Mouse (Mus musculus) cerebellum, adult 11-12 months (tissue): ENCODE measurements around the gene Nfkbid.

Source experiments
- DNase-seq: peaks from one replicate; pipeline ENCODE4 v3.0.0; 2022

Nfkbid gene

GRCm38 (mm10) chr7:30421175-30421889 lies at the start of gene Nfkbid:
Gene Nfkbid, plus strand, starts transcription at chr7:30421732.
- peak; percentile 79 for DNase-seq

DNA sequence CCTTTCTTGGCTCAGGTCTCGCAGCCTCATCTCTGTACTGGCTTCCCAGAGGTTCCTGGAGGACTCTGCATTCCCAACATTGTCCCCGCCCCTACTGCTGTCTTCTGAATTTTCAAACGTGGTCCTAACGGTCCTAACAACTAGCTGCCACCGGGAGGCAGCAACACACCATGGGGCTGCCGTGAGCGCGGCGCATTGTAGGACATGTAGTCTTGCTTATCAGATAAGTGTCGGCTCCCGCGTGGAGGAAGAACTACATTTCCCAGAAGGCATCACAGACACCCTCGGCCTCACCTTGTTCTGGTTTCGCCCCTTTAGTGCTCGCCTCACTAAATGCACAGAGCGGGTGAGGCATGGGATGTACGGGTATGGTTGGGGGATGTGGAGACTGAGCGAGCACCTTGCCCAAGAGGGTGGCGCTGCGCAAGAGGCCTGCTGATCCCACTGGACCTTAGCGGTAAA lies 48.0 kb upstream of the Nfkbid start:
- peak; percentile 97 for DNase-seq

DNA sequence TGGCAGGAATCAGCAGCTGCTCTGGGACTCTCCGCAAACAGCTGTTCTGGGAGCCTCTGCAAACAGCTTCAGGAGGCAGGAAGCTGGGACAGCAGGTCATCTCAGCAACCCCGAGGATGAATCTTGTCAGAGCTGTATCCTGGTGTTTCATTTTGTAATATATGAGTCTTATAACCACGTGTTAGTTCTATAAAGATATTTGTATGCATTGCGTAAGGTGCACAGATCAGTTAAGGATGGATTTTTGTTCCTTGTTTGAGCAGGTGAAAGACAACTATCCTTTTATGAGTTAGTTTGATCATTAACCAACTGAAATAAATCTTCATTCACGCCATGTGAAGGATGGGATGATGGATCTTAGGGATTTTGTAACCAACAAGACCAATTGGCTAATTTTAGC lies 41.5 kb upstream of the Nfkbid start:
- DNase-seq, result no peak

- DNase-seq, result no peak
Observed at GRCm38 (mm10) chr7:30384106-30384505, 37.4 kb upstream of the Nfkbid start.

GRCm38 (mm10) chr7:30392746-30393520 lies 28.6 kb upstream of the Nfkbid start:
- no peak for DNase-seq

DNA sequence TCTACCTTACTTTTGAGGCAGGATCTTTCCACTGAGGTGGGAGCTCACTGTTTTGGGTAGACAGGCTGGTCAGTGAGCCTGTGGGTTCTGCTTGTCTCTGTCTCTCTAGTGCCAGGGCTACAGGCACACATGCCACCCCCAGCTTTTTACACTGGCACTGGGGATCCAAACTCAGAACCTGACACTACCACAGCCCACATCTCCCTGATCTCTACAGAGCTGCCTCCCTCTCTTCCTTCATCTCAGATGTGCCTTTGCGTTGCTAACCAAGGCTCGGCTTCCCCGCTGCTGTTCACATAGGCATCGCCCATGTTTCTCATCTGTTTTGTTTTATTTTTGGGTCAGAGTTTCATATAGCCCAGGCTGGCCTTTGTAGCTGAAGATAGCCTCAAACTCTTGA lies 27.9 kb upstream of the Nfkbid start:
- DNase-seq, result no peak

DNA sequence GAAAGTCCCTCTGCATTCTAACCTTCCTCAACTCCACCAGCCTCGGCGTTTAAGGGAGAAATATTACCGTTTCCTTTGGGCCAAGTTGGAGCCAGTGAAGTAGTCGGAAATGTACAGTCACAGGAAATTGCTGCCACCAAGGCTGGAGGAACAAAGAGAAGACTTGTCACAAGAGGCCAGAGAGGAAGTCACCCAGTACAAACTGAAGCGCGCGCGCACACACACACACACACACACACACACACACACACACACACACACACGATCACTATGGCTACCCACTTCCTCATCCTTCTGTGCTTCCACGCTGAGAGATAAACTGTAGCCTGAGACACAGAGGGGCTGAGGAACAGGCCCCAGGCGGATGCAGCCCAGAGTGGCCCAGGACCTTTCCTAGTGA lies 27.2 kb upstream of the Nfkbid start:
- no peak for DNase-seq

- DNase-seq, result no peak
Observed at GRCm38 (mm10) chr7:30394871-30395270, 26.7 kb upstream of the Nfkbid start.

GRCm38 (mm10) chr7:30399671-30400070 lies 21.9 kb upstream of the Nfkbid start:
- DNase-seq, result no peak

DNA sequence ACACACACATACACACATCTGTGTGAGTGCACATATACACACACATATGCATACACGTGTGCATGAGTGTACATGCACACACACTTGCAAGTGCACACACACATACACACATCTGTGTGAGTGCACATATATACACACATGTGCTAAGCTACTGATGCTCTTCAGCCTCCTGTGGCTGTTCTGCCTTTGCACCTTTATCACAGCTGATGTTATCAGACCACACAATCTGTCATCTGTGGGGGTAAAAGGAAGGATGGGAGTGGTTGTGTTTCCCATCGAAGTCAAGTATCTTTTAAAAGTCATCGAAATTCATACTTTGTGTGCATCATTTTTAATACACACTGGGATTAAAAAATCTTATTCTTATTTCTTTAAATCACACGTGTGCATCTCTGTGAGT lies 19.2 kb upstream of the Nfkbid start:
- no peak for DNase-seq

GRCm38 (mm10) chr7:30408639-30409038 lies 12.9 kb upstream of the Nfkbid start:
- DNase-seq, result no peak

DNA sequence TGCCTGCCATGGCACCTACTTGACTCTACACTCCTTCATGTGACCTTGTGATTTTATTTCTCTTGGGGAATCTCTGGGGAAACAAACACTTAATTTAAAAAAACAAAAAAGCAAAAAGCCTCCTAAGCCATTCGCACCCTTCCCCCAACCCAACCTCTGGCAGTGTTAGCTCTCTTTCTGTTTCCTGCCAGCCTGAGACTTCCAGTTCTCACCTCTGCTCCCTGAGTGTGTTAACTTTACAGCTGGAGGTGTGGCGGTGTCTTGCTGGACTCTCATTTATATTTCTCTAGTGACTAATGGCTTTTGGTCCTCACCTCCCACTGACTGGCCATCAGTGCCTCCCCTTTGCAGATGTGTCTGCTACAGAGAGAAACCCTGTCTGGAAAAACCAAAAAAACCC lies 11.7 kb upstream of the Nfkbid start:
- no peak for DNase-seq

- DNase-seq, result no peak
Observed at GRCm38 (mm10) chr7:30411023-30411422, 10.5 kb upstream of the Nfkbid start.

- no peak for DNase-seq
Observed at GRCm38 (mm10) chr7:30412735-30413147, 8.8 kb upstream of the Nfkbid start.

GRCm38 (mm10) chr7:30413596-30413995 lies 7.9 kb upstream of the Nfkbid start, which contains the start of gene Tyrobp:
Gene Tyrobp, plus strand, starts transcription at chr7:30413760.
- no peak for DNase-seq

DNA sequence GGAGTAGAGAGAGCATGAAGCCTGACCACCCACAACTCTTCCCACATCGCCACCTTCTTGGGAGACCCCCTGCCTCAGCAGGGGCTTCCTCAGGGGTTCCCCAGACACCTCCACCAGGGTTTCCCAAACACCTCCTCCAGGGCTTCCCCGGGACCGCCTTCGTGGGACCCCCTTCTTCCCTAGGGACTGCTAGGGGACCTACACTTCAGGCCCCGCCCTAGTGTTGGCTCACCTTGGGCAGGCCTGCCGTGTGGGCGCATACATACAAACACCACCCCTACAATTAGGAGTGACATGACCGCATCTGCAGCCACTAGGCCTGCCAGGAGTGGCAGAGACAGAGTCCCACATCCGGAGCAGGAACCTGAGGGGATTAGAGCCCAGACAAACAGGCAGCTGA lies 3.7 kb upstream of the Nfkbid start:
- DNase-seq, result peak; percentile 23

- DNase-seq, result peak; percentile 29
Observed at GRCm38 (mm10) chr7:30419561-30420499, 1.7 kb upstream of the Nfkbid start, which contains the start of gene Hcst. Gene Hcst, minus strand, starts transcription at chr7:30419854.

- DNase-seq, result no peak
Observed at GRCm38 (mm10) chr7:30420673-30421072, 859 bp upstream of the Nfkbid start.

DNA sequence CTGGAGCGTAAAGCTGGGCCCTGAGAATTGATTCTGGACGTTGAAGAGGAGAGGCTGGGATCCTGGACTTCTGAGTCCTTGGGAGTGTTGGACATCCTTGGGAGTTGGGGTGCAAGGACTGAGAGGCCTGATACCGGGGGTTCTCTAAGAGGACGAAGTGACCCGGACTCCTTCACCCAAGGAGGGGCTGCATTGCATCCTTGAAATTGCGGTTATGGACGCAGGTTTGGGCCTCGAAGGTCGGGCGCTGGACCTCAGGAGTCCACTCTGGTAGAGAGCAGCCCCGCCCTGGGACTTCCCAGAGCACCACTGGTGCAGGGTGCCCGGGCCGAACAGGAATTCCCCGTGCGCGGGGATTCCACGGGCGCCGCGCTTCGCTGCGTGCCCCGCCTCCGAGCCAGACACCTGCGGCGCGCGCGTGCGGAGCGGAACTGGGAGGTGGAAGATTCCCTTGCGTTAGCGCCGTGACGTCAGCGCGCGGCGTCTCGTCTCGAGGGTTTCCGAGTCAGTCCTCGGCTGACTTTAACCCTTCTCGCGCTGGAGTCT lies 431 bp downstream of the Nfkbid start:
- peak; percentile 92 for DNase-seq

DNA sequence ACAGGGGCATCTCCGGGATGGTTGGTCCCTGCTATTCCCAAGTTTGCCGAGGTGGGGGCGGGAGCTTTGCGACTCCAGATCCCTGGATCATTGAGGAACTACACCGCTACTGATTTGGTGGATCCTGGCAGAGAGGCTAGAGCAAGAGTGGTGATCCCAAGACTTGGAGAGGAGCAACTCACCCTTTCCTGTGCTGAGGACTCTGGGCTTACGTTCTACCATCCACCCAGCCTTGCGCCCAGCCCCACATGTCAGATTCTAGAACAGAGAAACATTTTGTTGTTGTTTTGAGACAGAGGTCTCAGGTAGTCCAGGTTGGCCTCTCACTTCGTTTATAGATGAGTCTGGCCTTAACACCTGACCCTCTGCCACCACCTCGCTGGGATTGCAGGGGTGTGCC lies 1.0 kb downstream of the Nfkbid start:
- DNase-seq, result no peak

- DNase-seq, result peak; percentile 51
Observed at GRCm38 (mm10) chr7:30423071-30423641, 1.6 kb downstream of the Nfkbid start.

DNA sequence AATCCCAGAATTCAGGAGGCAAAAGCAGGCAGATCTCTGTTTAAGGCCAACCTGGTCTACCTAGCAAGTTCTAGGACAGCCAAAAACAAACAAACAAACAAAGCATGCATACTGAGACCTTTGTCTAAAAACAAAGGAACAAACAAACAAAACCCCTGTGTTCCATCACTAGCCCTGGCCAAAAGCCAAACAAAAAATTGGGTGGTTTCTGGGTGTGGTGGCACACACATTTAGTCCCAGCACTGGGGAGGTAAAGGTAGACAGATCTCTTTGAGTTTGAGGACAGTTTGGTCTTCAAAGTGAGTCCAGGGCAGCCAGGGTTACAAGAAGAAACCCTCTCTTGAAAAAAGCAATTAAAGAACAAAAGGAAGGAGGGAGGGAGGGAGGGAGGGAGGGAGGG lies 7.8 kb downstream of the Nfkbid start:
- no peak for DNase-seq
